Mouse (Mus musculus): ENCODE measurements around the gene Ap1s1.
A peak's percentile ranks its signal among the peaks of the same experiment; 100 is the strongest.

Ap1s1 gene

GRCm38 (mm10) chr5:137062601-137063000 lies 16.7 kb upstream of the Ap1s1 start:
- no peak for DNase-seq

- DNase-seq = peak; percentile 82
These were observed 16.0 kb upstream of the Ap1s1 start for GRCm38 (mm10) chr5:137061809-137062481.

- DNase-seq = no peak
These were observed 8.9 kb upstream of the Ap1s1 start for GRCm38 (mm10) chr5:137054873-137055272.

GRCm38 (mm10) chr5:137054299-137054698 lies 8.4 kb upstream of the Ap1s1 start:
- no peak for DNase-seq

GRCm38 (mm10) chr5:137051914-137052505 lies 6.1 kb upstream of the Ap1s1 start:
- DNase-seq = no peak

GRCm38 (mm10) chr5:137051125-137051524 lies 5.2 kb upstream of the Ap1s1 start:
- DNase-seq = no peak

DNA sequence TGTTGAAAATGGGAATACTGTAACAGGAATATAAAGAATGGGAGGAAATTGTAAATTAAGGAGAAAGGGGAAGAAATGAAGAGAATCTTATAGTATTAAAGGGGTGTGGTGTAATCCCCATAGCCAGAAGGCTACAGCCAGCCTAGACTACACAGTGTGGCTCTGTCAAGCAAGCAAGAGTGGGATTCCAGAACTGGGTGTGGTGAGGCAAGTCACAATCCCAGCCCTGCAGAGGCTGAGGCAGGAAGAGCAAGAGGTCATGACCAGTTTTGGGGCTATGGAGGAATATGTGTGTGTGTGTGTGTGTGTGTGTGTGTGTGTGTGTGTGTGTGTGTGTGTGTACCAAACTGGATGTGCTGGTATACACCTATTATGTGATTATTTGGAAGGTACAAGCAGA lies 1.1 kb upstream of the Ap1s1 start:
- DNase-seq = no peak

DNA sequence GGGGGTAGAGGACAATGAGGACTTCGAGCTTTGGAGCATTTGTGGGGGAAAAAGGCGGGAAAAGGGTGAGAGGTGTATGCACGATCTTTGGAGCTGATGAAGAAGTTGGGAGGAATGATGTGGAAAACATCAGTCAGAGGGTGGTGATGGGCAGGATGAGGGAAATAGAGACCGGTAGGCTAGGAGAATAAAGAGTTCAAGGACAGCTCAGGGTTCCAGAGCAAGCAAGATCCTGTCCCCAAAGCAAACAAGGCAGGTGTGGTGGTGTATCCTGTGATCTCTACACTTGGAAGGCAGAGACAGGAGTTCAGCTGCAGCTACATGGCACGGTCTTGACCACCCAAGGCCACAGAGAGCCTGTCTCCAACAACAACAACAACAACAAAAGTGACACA lies 386 bp upstream of the Ap1s1 start:
- DNase-seq = no peak

- DNase-seq = no peak
These were observed 1.9 kb downstream of the Ap1s1 start for GRCm38 (mm10) chr5:137043997-137044396.

DNA sequence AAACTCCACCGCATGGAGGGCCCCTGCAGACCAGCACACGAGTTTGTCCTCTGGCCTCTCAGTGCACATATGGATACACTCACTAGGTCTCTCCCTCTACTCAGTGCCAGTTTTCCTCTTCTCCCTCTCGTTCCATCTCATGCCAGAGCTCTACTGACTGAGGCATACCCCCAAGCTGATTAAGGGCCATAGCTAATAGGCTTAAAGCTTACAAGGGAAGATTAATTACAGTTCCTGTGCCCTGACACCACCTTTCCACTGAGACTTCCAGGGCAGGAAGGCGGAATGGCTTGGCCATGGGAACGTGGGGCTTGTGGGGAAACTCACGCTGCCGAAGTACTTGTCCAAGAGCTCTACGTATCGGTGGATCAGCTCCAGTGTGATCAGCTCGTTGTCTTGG lies 4.5 kb downstream of the Ap1s1 start:
- DNase-seq = no peak

- DNase-seq = no peak
These were observed 6.5 kb downstream of the Ap1s1 start for GRCm38 (mm10) chr5:137039453-137039852.

DNA sequence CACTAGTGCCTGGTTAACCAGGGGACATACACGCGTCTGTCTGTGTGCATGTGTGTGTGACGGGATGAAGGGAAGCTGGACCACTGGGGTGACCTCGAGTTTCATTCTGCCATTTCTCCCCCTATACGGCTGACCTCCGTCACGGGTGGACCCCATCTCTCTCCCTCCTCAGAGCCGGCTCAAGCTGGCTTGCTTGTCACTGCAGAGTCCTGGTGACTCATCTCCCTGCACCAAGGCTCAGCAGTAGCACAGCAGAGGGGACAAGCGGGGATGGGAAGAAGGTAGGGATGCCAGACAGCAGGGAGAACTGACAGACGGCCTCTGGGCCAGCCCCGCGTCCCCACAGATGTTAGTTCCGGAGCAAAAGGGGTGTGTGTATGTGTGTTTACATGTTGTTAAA lies 9.7 kb downstream of the Ap1s1 start:
- DNase-seq = no peak

- peak; percentile 97 for DNase-seq
These were observed 13.3 kb downstream of the Ap1s1 start for GRCm38 (mm10) chr5:137032641-137033074.

DNA sequence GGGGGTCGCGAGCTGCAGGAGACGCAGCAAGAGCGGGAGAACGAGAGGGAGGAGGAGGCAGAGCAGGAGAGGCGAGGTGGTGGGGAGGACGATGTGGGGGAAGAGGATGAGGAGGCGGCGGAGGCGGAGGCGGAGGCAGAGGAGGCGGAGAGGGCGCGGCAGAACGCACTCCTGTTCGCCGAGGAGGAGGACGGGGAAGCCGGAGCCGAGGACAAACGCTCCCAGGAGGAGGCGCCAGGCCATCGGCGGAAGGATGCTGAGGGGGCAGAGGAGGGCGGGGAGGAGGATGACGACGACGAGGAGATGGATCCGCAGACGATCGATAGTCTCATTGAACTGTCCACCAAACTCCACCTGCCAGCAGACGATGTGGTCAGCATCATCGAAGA lies 13.9 kb downstream of the Ap1s1 start:
- DNase-seq = peak; percentile 60

- peak; percentile 25 for DNase-seq
These were observed 14.6 kb downstream of the Ap1s1 start for GRCm38 (mm10) chr5:137031076-137032032.

GRCm38 (mm10) chr5:137030416-137030810 lies 15.5 kb downstream of the Ap1s1 start:
- no peak for DNase-seq

GRCm38 (mm10) chr5:137029643-137030415 lies 16.1 kb downstream of the Ap1s1 start:
- peak; percentile 96 for DNase-seq

- peak; percentile 10 for DNase-seq
These were observed 16.7 kb downstream of the Ap1s1 start for GRCm38 (mm10) chr5:137029273-137029585.

DNA sequence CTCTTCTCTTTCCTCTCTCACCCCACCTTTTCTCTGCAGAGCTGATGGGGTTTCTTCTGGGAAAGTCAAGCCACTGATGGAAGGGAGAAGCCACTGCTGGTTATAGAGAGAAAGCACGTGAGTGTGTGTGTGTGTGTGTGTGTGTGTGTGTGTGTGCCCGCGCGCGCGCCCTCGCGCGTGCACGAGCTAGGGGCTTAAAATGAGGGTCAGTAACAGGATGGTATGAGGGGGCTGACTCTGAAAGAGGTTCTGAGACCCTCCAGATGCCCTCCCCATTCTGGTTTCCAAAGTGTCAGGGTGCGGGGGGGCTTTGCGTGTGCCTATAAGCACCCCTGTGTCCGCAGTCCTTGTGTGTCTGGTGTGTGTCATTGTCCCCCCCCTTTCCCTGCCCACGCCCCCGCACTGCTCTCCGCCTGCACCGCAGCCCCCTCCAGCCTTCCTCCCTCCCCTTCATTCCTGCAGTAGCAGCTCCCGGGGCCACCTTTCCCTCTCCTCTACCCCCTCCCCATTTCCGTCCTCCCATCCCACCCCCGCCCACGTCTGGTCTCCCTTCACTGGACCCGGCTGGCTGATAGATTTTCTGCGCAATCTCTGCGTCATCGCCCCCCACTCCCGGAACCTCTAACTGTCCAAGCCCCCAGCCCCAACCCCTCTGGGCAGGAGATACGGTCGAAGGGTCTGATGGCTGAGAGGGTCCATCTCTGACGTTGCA lies 17.2 kb downstream of the Ap1s1 start:
- peak; percentile 22 for DNase-seq

GRCm38 (mm10) chr5:137026092-137026491 lies 19.8 kb downstream of the Ap1s1 start, which contains the start of gene Vgf:
Gene Vgf, plus strand, starts transcription at chr5:137026392.
- DNase-seq = peak; percentile 12

GRCm38 (mm10) chr5:137025132-137025531 lies 20.8 kb downstream of the Ap1s1 start:
- peak; percentile 95 for DNase-seq

DNA sequence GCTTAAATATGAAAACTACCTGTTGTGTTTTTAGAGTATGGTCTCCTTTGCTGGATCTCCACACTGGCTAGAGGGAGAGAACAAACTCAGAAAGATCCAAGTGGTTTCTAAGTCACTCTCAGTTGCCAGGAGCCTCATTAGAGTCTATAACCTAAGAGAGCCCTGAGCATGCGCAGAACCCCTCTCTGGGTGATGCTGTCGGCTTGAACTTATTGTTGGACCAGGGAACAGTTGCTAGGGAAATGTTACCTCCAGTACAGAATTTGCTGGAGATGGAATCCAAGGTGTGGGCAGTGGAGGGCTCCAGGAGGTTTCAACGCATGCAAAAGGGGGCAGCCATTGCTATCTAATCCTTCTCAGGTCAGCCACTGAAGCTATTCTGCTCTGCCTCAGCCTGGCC lies 21.6 kb downstream of the Ap1s1 start:
- no peak for DNase-seq
